Mouse (Mus musculus) thymus, adult 2 months (tissue): ENCODE data around the gene Sar1b.

Experiments used
- CTCF ChIP-seq: fragments of 200-500 bp; IDR thresholded peaks from 2 replicates; pipeline ENCODE4 v1.5.1; 2012; ENCODE audit warnings: mild to moderate bottlenecking, control low read depth, low read length, moderate library complexity, borderline replicate concordance; ENCODE audit not compliant: control insufficient read depth, poor library complexity, insufficient read depth; ENCODE audit errors: extremely low read depth
- POLR2A ChIP-seq: fragments of 200-500 bp; IDR thresholded peaks from 2 replicates; pipeline ENCODE4 v1.6.1; 2012; ENCODE audit warnings: mild to moderate bottlenecking, low read length, control low read depth, moderate library complexity; ENCODE audit not compliant: control insufficient read depth, poor library complexity, insufficient read depth; ENCODE audit errors: extremely low read depth

GRCm38 (mm10) chr11:51811230-51811629, 47.7 kb downstream of the Sar1b start:
- TF ChIP-seq POLR2A (no peak), CTCF (0 out of 2 replicates have a peak, but pooled peaks have one; percentile 28)
